Mouse (Mus musculus): ENCODE results near the gene Acbd5. TPM values are rescaled to one million over a fixed set of nuclear protein-coding genes. Genes with fewer than 3 reads are reported as not detected.
"Not testable (repeated sequence)": the region's sequence is repeated elsewhere in the genome, so short reads cannot be mapped to it uniquely, and the experiment has no call there.

Gene Acbd5
- polyA plus RNA-seq, 1 experiment from 2014 or later = 24.2 TPM

- Histone ChIP-seq H3K9ac (ENCODE audit: low read length) (no peak overlapping the region), H3K4me3 (ENCODE audit: low read depth, low read length) (no peak overlapping the region), H3K4me2 (ENCODE audit: low read length) (no peak overlapping the region), H3K9me3 (ENCODE audit: control insufficient read depth, low read length) (no peaks in the 10 kb centered on the region), H3K4me1 (replicated peaks; ENCODE audit: control insufficient read depth, insufficient read depth, low read length) (peaks cover 15% of the 10 kb centered on the region), H3K36me3 (ENCODE audit: control insufficient read depth, insufficient read depth, low read length) (no peaks in the 10 kb centered on the region), H3K27me3 (replicated peaks; ENCODE audit: control insufficient read depth, insufficient read depth, low read length) (no peaks in the 10 kb centered on the region), H3K27ac (ENCODE audit: low read depth) (no peak overlapping the region)
- WGBS = 79% methylated on average over 3 of the region's 3 CpGs
- ATAC-seq (replicated peaks; ENCODE audit: low FRiP score, low TSS enrichment, low read depth) = no peak
- DNase-seq (ENCODE audit: low spot score) = no peak
Measured at GRCm38 (mm10) chr2:23034692-23035435, 33.1 kb upstream of the Acbd5 start.

DNA sequence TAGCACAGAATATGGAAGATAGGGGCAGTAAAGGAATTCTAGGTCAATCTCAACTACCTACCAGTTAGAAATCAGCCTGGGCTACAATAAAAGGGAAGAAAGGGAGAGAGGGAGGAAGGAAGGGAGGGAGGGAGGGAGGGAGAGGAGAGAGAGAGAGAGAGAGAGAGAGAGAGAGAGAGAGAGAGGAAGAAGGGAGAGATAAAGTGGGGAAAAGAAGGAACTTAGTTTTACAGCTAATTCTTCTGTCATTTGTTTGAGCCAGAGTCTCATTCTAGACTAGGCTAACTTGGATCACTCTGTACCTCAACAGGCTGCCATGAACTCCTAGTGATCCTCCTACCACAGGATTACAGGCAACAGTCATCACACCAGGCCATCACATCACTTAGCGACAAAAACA, 32.5 kb upstream of the Acbd5 start:
- H3K4me2 ChIP-seq (ENCODE audit: low read length) = no peak overlapping the region
- H3K27ac ChIP-seq (ENCODE audit: low read depth) = no peak overlapping the region
- no peaks in the 10 kb centered on the region for H3K36me3 ChIP-seq (ENCODE audit: control insufficient read depth, insufficient read depth, low read length)
- WGBS = 95% methylated on average over 1 of the region's 1 CpGs
- ATAC-seq (replicated peaks; ENCODE audit: low FRiP score, low TSS enrichment, low read depth) (no peak), DNase-seq (ENCODE audit: low spot score) (no peak)
- H3K4me3 ChIP-seq (ENCODE audit: low read depth, low read length) = no peak overlapping the region
- H3K9me3 ChIP-seq (ENCODE audit: control insufficient read depth, low read length) = no peaks in the 10 kb centered on the region
- H3K9ac ChIP-seq (ENCODE audit: low read length) = no peak overlapping the region
- peaks cover 15% of the 10 kb centered on the region for H3K4me1 ChIP-seq (replicated peaks; ENCODE audit: control insufficient read depth, insufficient read depth, low read length)
- no peaks in the 10 kb centered on the region for H3K27me3 ChIP-seq (replicated peaks; ENCODE audit: control insufficient read depth, insufficient read depth, low read length)

DNA sequence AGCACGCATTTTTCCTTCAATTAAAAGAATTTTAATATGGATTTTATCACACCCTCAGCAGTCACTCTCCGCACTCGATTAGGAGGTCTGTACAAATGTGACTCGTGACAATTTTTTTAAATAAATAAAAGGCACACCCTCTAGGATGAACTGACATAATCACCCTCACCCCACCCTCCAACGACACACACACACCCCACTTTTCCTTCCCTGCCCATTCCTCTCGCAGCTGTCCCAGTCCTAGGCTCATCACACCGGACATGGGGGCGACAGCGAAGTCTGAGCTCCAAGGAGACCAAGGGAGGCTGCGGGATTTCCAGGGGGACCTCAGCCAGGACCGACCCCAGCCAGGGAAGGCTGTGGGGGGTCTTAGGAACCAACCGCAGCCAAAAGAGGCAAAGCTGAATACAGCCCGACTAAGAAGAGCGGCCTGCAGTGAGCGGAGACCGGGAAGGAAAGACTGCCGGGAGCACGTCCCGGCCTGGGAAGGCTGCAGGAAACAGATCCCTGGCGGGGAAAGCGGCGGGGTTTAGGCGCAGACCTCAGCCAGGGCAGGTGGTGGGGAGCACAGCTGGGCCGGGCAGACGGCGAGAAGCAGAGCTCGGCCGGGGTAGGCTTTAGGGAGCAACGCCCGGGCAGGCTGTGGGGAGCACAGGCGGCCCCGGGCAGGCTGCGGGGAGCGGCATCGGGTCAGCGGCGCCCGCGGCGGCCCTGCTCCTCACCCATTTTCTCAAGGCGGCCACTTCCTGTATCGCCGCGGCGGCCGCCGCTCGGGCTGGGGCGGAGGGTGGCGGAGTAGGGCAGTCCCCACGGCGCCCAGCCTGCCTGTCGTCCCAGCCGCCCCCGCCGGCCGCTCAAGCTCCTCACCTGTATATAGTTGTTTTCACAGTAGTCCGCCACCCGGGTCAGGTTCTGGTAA, 28.6 kb upstream of the Acbd5 start:
- ATAC-seq (replicated peaks; ENCODE audit: low FRiP score, low TSS enrichment, low read depth) (peak; percentile 87), DNase-seq (ENCODE audit: low spot score) (peak; percentile 86)
- H3K4me3 ChIP-seq (ENCODE audit: low read depth, low read length) = peak overlapping the region; percentile 99
- peak overlapping the region; percentile 78 for H3K4me2 ChIP-seq (ENCODE audit: low read length)
- no peaks in the 10 kb centered on the region for H3K36me3 ChIP-seq (ENCODE audit: control insufficient read depth, insufficient read depth, low read length)
- H3K9me3 ChIP-seq (ENCODE audit: control insufficient read depth, low read length) = no peaks in the 10 kb centered on the region
- H3K27me3 ChIP-seq (replicated peaks; ENCODE audit: control insufficient read depth, insufficient read depth, low read length) = no peaks in the 10 kb centered on the region
- peak overlapping the region; percentile 96 for H3K9ac ChIP-seq (ENCODE audit: low read length)
- peak overlapping the region; percentile 95 for H3K27ac ChIP-seq (ENCODE audit: low read depth)
- H3K4me1 ChIP-seq (replicated peaks; ENCODE audit: control insufficient read depth, insufficient read depth, low read length) = peaks cover 15% of the 10 kb centered on the region
- under 1% methylated on average over 49 of the region's 59 CpGs for whole genome bisulfite sequencing

DNA sequence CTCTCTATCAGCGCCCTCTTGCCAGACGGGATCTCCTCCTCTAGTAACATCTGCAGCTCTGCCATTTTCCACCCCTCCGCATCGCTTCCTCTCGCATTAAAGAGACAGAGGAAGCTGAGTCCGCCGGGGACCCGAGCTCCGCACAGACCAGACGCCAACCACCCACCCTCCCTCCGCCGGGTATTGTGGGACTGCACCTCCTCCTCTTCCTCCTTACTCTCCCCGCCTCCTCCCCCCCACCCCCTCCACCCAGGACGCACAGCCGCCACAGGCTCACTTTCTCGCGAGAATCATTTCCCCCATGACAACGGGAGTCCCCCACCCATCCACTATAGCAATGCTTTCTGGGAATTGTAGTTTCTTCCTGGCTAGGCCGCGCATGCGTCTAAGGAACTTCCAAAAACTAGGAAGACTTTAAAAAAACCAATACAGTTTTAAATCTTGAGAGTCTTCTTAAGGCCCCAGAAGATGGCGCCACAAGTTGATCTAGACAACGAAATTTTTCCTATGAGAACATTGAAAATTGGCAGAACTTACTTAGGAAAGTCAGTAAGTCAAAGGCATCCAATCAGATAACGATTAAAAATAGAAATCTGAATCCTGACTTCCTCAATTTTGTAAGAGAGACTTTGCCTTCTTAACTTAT, 27.8 kb upstream of the Acbd5 start, which contains the start of gene Abi1:
Gene Abi1, minus strand, starts transcription at position 241 of the 646 bp plus-strand sequence.
- H3K9ac ChIP-seq (ENCODE audit: low read length) = peak within 1 kb of the TSS; percentile 96
- DNase-seq (ENCODE audit: low spot score) (peak; percentile 94), ATAC-seq (replicated peaks; ENCODE audit: low FRiP score, low TSS enrichment, low read depth) (peak; percentile 98)
- H3K36me3 ChIP-seq (ENCODE audit: control insufficient read depth, insufficient read depth, low read length) = no peaks in the 10 kb centered on the region
- H3K27me3 ChIP-seq (replicated peaks; ENCODE audit: control insufficient read depth, insufficient read depth, low read length) = no peaks in the 10 kb centered on the region
- H3K4me1 ChIP-seq (replicated peaks; ENCODE audit: control insufficient read depth, insufficient read depth, low read length) = peaks cover 15% of the 10 kb centered on the region
- H3K27ac ChIP-seq (ENCODE audit: low read depth) = peak within 1 kb of the TSS; percentile 95
- 3% methylated on average over 24 of the region's 24 CpGs for WGBS
- H3K9me3 ChIP-seq (ENCODE audit: control insufficient read depth, low read length) = no peaks in the 10 kb centered on the region
- peak within 1 kb of the TSS; percentile 99 for H3K4me3 ChIP-seq (ENCODE audit: low read depth, low read length)
- peak within 1 kb of the TSS; percentile 78 for H3K4me2 ChIP-seq (ENCODE audit: low read length)

DNA sequence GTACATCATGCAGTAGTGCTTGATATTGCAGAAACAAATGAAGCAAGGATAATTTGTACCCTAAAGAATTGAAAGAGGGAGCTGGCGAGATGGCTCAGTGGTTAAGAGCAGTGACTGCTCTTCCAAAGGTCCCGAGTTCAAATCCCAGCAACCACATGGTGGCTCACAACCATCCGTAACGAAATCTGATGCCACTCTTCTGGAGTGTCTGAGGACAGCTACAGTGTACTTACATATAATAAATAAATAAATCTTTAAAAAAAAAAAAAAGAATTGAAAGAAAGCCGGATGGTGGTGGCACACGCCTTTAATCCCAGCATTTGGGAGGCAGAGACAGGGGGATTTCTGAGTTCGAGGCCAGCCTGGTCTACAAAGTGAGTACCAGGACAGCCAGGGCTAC, 27.3 kb upstream of the Acbd5 start:
- not testable (repeated sequence) for ATAC-seq (replicated peaks; ENCODE audit: low FRiP score, low TSS enrichment, low read depth); H3K9me3 ChIP-seq (ENCODE audit: control insufficient read depth, low read length); H3K27ac ChIP-seq (ENCODE audit: low read depth); DNase-seq (ENCODE audit: low spot score); H3K4me3 ChIP-seq (ENCODE audit: low read depth, low read length); H3K9ac ChIP-seq (ENCODE audit: low read length); H3K36me3 ChIP-seq (ENCODE audit: control insufficient read depth, insufficient read depth, low read length); H3K27me3 ChIP-seq (replicated peaks; ENCODE audit: control insufficient read depth, insufficient read depth, low read length); H3K4me2 ChIP-seq (ENCODE audit: low read length)
- WGBS = 85% methylated on average over 7 of the region's 7 CpGs
- peaks cover 15% of the 10 kb centered on the region for H3K4me1 ChIP-seq (replicated peaks; ENCODE audit: control insufficient read depth, insufficient read depth, low read length)

DNA sequence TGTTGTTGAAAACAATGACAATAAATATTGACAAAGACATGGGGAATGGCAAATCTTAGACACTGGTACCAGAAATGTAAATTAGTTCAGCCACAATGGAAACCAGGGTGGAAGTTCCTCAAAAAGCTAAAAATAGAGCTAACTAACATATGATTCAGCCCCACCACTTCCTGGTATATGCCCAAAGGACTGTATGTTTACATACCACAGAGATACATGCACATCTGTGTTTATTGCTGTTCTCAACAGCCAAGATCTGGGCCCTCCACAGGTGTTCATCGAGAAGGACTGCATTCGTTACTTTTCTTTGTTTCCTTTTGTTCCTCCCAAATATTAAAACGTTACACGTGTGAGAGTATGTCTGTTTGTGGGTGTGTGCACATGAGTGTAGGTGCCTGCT, 26.5 kb upstream of the Acbd5 start:
- Histone ChIP-seq H3K9me3 (ENCODE audit: control insufficient read depth, low read length) (no peaks in the 10 kb centered on the region), H3K36me3 (ENCODE audit: control insufficient read depth, insufficient read depth, low read length) (no peaks in the 10 kb centered on the region), H3K27me3 (replicated peaks; ENCODE audit: control insufficient read depth, insufficient read depth, low read length) (no peaks in the 10 kb centered on the region), H3K27ac (ENCODE audit: low read depth) (no peak overlapping the region), H3K4me3 (ENCODE audit: low read depth, low read length) (no peak overlapping the region), H3K4me1 (replicated peaks; ENCODE audit: control insufficient read depth, insufficient read depth, low read length) (peaks cover 14% of the 10 kb centered on the region), H3K4me2 (ENCODE audit: low read length) (no peak overlapping the region), H3K9ac (ENCODE audit: low read length) (no peak overlapping the region)
- DNase-seq (ENCODE audit: low spot score) = no peak
- 67% methylated on average over 4 of the region's 4 CpGs for WGBS
- ATAC-seq (replicated peaks; ENCODE audit: low FRiP score, low TSS enrichment, low read depth) = no peak

DNA sequence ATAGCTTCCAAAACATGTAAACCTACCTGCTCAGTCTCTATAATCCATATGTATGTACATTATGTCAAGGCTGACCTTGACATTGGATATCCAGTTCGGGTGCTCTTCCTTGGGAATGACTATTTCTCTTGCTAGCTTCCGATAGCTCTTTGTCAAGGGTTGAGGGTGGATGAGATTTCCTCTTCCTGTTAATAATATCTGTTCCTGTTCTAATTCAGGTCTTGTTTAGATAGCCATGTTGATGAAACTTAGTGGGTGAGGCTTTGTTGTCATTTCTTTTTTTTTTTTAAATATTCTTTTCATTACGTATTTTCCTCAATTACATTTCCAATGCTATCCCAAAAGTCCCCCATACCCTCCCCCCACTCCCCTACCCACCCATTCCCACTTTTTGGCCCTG, 25.8 kb upstream of the Acbd5 start:
- no peaks in the 10 kb centered on the region for H3K36me3 ChIP-seq (ENCODE audit: control insufficient read depth, insufficient read depth, low read length)
- ATAC-seq (replicated peaks; ENCODE audit: low FRiP score, low TSS enrichment, low read depth) = no peak
- no peak overlapping the region for H3K9ac ChIP-seq (ENCODE audit: low read length)
- H3K4me3 ChIP-seq (ENCODE audit: low read depth, low read length) = no peak overlapping the region
- no peak for DNase-seq (ENCODE audit: low spot score)
- WGBS = 90% methylated on average over 3 of the region's 3 CpGs
- no peaks in the 10 kb centered on the region for H3K9me3 ChIP-seq (ENCODE audit: control insufficient read depth, low read length)
- H3K27me3 ChIP-seq (replicated peaks; ENCODE audit: control insufficient read depth, insufficient read depth, low read length) = no peaks in the 10 kb centered on the region
- no peak overlapping the region for H3K4me2 ChIP-seq (ENCODE audit: low read length)
- H3K27ac ChIP-seq (ENCODE audit: low read depth) = no peak overlapping the region
- peaks cover 11% of the 10 kb centered on the region; the same call in 1 of the 2 replicates for H3K4me1 ChIP-seq (replicated peaks; ENCODE audit: control insufficient read depth, insufficient read depth, low read length)

- Histone ChIP-seq H3K27me3 (replicated peaks; ENCODE audit: control insufficient read depth, insufficient read depth, low read length) (no peaks in the 10 kb centered on the region), H3K4me3 (ENCODE audit: low read depth, low read length) (no peak overlapping the region), H3K9ac (ENCODE audit: low read length) (no peak overlapping the region), H3K36me3 (ENCODE audit: control insufficient read depth, insufficient read depth, low read length) (no peaks in the 10 kb centered on the region), H3K4me1 (replicated peaks; ENCODE audit: control insufficient read depth, insufficient read depth, low read length) (no peaks in the 10 kb centered on the region), H3K27ac (ENCODE audit: low read depth) (no peak overlapping the region), H3K4me2 (ENCODE audit: low read length) (no peak overlapping the region), H3K9me3 (ENCODE audit: control insufficient read depth, low read length) (no peaks in the 10 kb centered on the region)
- DNase-seq (ENCODE audit: low spot score) = no peak
- no peak for ATAC-seq (replicated peaks; ENCODE audit: low FRiP score, low TSS enrichment, low read depth)
- 51% methylated on average over 1 of the region's 1 CpGs for WGBS
Measured at GRCm38 (mm10) chr2:23045703-23046102, 22.3 kb upstream of the Acbd5 start.

Data from intestine, embryonic 14.5 days (tissue).